In the genomic region with DNA sequence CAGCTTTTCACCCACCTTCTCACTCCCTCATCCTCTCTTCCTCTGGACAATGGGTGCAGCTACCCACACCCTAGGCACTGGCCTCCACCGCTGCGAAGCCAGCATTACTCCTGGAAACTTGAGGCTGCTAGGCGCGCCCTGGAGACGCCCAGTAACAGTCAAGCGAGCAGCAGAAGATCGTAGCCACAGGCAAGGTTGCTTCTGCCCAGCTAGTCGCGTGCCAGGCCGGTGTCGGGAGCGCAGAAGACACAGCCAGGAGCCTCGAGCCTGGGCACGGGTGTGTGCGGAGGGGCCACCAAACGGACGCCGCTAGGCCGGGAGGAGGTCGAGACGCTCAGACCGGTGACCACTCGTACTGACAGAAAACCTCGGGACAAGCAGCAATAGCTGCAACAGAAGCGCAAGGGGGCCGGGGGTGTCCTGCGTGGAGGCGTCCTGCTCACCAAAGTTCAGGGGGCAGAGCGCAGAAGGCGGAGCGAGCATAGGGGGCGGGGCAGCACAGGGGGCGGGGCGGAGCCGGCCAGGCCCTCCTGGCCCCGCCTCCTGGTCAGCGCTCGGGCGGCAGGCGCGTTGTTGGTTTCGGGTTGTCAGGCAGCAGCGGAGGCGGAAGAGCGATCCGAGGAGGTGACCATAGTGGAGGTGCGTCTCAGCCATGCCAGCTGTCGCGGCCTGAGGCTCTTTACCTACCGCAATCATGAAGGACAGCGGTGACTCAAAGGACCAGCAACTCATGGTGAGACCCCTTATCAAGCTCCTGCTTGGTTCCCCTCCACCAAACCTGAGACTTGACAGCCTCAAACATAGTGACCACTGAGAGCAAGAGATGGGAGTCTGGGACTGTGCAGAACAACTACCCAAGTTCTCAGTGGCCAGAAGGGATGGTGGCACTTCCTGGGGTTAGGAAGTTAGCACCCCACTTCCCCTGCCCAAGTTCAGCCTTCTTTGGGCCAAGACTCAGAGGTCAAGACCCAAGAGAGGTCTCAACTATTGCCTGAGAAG, we compare ENCODE assay signal across 8 mouse cellular contexts. TPM values are rescaled to one million over a fixed set of nuclear protein-coding genes. Genes with fewer than 3 reads are reported as not detected.
DNase-seq lines count a peak whose midpoint lies in the region; ATAC-seq and TF ChIP-seq lines count a peak whose summit lies in the region.

A gene (plus strand): TSS at position 569 of the 999 bp plus-strand sequence.

- no peaks in the 10 kb centered on the region for H3K36me3 ChIP-seq in forebrain, embryonic 16.5 days (ENCODE audit: control insufficient read depth, insufficient read depth)
- no peaks in the 10 kb centered on the region for H3K36me3 ChIP-seq in hindbrain, embryonic 11.5 days (ENCODE audit: control insufficient read depth, insufficient read depth, low read length)
- no peaks in the 10 kb centered on the region for H3K36me3 ChIP-seq in limb, embryonic 13.5 days
- H3K36me3 ChIP-seq in midbrain, embryonic 11.5 days (ENCODE audit: control insufficient read depth, insufficient read depth, low read length), result no peaks in the 10 kb centered on the region
- no peaks in the 10 kb centered on the region for H3K36me3 ChIP-seq in stomach, postnatal 0 days (ENCODE audit: control insufficient read depth, insufficient read depth, low read length)

- peaks cover 8% of the 10 kb centered on the region; the same call in 1 of the 2 replicates for H3K27me3 ChIP-seq in forebrain, embryonic 16.5 days (replicated peaks; ENCODE audit: control insufficient read depth, insufficient read depth, low read length)
- peaks cover 3% of the 10 kb centered on the region; the same call in 1 of the 2 replicates for H3K27me3 ChIP-seq in hindbrain, embryonic 11.5 days (ENCODE audit: control insufficient read depth, insufficient read depth, low read length)
- peaks cover 62% of the 10 kb centered on the region for H3K27me3 ChIP-seq in limb, embryonic 13.5 days
- peaks cover 12% of the 10 kb centered on the region for H3K27me3 ChIP-seq in midbrain, embryonic 11.5 days (ENCODE audit: control insufficient read depth, insufficient read depth, low read length)
- no peaks in the 10 kb centered on the region for H3K27me3 ChIP-seq in stomach, postnatal 0 days (ENCODE audit: control insufficient read depth, insufficient read depth, low read length)

- peak within 1 kb of the TSS; percentile 81 for H3K4me2 ChIP-seq in forebrain, embryonic 16.5 days (ENCODE audit: low read length)
- peak within 1 kb of the TSS; percentile 44 for H3K4me2 ChIP-seq in hindbrain, embryonic 11.5 days (replicated peaks; ENCODE audit: low read depth, low read length)
- peak within 1 kb of the TSS; percentile 89 for H3K4me2 ChIP-seq in limb, embryonic 13.5 days (replicated peaks)
- peak within 1 kb of the TSS; percentile 77 for H3K4me2 ChIP-seq in midbrain, embryonic 11.5 days
- H3K4me2 ChIP-seq in stomach, postnatal 0 days (replicated peaks; ENCODE audit: low read depth), result peak within 1 kb of the TSS; percentile 70

- no peak within 1 kb of the TSS for H3K27ac ChIP-seq in forebrain, embryonic 16.5 days (ENCODE audit: low read length)
- H3K27ac ChIP-seq in hindbrain, embryonic 11.5 days (ENCODE audit: low read depth, low read length), result no peak within 1 kb of the TSS
- H3K27ac ChIP-seq in limb, embryonic 13.5 days, result no peak within 1 kb of the TSS
- no peak within 1 kb of the TSS for H3K27ac ChIP-seq in midbrain, embryonic 11.5 days (ENCODE audit: low read depth, low read length)
- H3K27ac ChIP-seq in stomach, postnatal 0 days (replicated peaks), result no peak within 1 kb of the TSS

- TF ChIP-seq CTCF in stomach, postnatal 0 days (IDR thresholded peaks at IDR 0.05; ENCODE audit: low read depth), result peak; percentile 5; the same call in 1 of the 2 replicates

- WGBS in forebrain, embryonic 16.5 days, result 2% methylated on average over 51 of the region's 51 CpGs
- WGBS in hindbrain, embryonic 11.5 days, result 2% methylated on average over 49 of the region's 51 CpGs
- WGBS in limb, embryonic 13.5 days, result 2% methylated on average over 51 of the region's 51 CpGs
- WGBS in midbrain, embryonic 11.5 days, result 3% methylated on average over 51 of the region's 51 CpGs
- 3% methylated on average over 48 of the region's 51 CpGs for WGBS in stomach, postnatal 0 days

- H3K9ac ChIP-seq in forebrain, embryonic 16.5 days (replicated peaks; ENCODE audit: low read depth, low read length), result peak within 1 kb of the TSS; percentile 50
- H3K9ac ChIP-seq in hindbrain, embryonic 11.5 days (ENCODE audit: low read depth, low read length), result peak within 1 kb of the TSS; percentile 8; the same call in 1 of the 2 replicates
- peak within 1 kb of the TSS; percentile 67 for H3K9ac ChIP-seq in limb, embryonic 13.5 days
- H3K9ac ChIP-seq in midbrain, embryonic 11.5 days (ENCODE audit: low read length), result peak within 1 kb of the TSS; percentile 6
- peak within 1 kb of the TSS; percentile 28 for H3K9ac ChIP-seq in stomach, postnatal 0 days (ENCODE audit: low read length)

- H3K9me3 ChIP-seq in forebrain, embryonic 16.5 days (ENCODE audit: control insufficient read depth, low read length), result no peaks in the 10 kb centered on the region
- H3K9me3 ChIP-seq in hindbrain, embryonic 11.5 days (ENCODE audit: control insufficient read depth, low read length), result no peaks in the 10 kb centered on the region
- H3K9me3 ChIP-seq in limb, embryonic 13.5 days, result no peaks in the 10 kb centered on the region
- no peaks in the 10 kb centered on the region for H3K9me3 ChIP-seq in midbrain, embryonic 11.5 days (ENCODE audit: control insufficient read depth, low read length)
- no peaks in the 10 kb centered on the region for H3K9me3 ChIP-seq in stomach, postnatal 0 days (ENCODE audit: control insufficient read depth, low read length)

- peaks cover 12% of the 10 kb centered on the region for H3K4me1 ChIP-seq in forebrain, embryonic 16.5 days (replicated peaks; ENCODE audit: control insufficient read depth, insufficient read depth, low read length)
- H3K4me1 ChIP-seq in hindbrain, embryonic 11.5 days (replicated peaks; ENCODE audit: control insufficient read depth, insufficient read depth, low read length), result peaks cover 2% of the 10 kb centered on the region; the same call in 1 of the 2 replicates
- peaks cover 10% of the 10 kb centered on the region; the same call in 1 of the 2 replicates for H3K4me1 ChIP-seq in limb, embryonic 13.5 days
- H3K4me1 ChIP-seq in midbrain, embryonic 11.5 days (ENCODE audit: control insufficient read depth, insufficient read depth, low read length), result no peaks in the 10 kb centered on the region; the same call in 1 of the 2 replicates
- no peaks in the 10 kb centered on the region for H3K4me1 ChIP-seq in stomach, postnatal 0 days (replicated peaks; ENCODE audit: control insufficient read depth, insufficient read depth)

- no peak for ATAC-seq in CD4-positive, CD25-positive, alpha-beta regulatory T cell, adult 4 months
- peak; percentile 43; the same call in 1 of the 2 replicates for ATAC-seq in forebrain, embryonic 16.5 days
- peak; percentile 61 for ATAC-seq in hindbrain, embryonic 11.5 days (ENCODE audit: low FRiP score)
- ATAC-seq in limb, embryonic 13.5 days (ENCODE audit: low FRiP score, low read depth), result peak; percentile 76
- peak; percentile 87 for ATAC-seq in midbrain, embryonic 11.5 days (ENCODE audit: low FRiP score)
- ATAC-seq in stomach, postnatal 0 days (ENCODE audit: low FRiP score, low TSS enrichment), result peak; percentile 86

- TF ChIP-seq EP300 in stomach, postnatal 0 days (optimal IDR thresholded peaks at IDR 0.05), result no peak

- DNase-seq in CD4-positive, CD25-positive, alpha-beta regulatory T cell, adult 2 months (ENCODE audit: low read depth, low spot score), result peak; percentile 37
- peak; percentile 56 to 66 for DNase-seq in cerebellum, adult 18-20 months
- peak; percentile 81 for DNase-seq in hindbrain, embryonic 11.5 days (ENCODE audit: low spot score)
- peak; percentile 97 for DNase-seq in midbrain, embryonic 11.5 days (ENCODE audit: low spot score, missing footprints)
- peak; percentile 86 for DNase-seq in stomach, postnatal 0 days (ENCODE audit: low spot score)

- peak within 1 kb of the TSS; percentile 48 for H3K4me3 ChIP-seq in forebrain, embryonic 16.5 days (replicated peaks; ENCODE audit: low read length)
- peak within 1 kb of the TSS; percentile 32 for H3K4me3 ChIP-seq in hindbrain, embryonic 11.5 days (ENCODE audit: low read depth, low read length)
- H3K4me3 ChIP-seq in limb, embryonic 13.5 days, result peak within 1 kb of the TSS; percentile 49
- peak within 1 kb of the TSS; percentile 35 for H3K4me3 ChIP-seq in midbrain, embryonic 11.5 days (ENCODE audit: low read depth, low read length)
- peak within 1 kb of the TSS; percentile 45 for H3K4me3 ChIP-seq in stomach, postnatal 0 days (ENCODE audit: low read depth, low read length)

RNA-seq across cellular contexts. Expression of the gene that starts here (rescaled TPM):
- not detected for polyA plus RNA-seq in CD4-positive, CD25-positive, alpha-beta regulatory T cell, adult 4 months (2017; shearing (Covaris generic))
- 0.26 and 0.66 TPM in 2 replicates for polyA plus RNA-seq in forebrain, embryonic 16.5 days (2015; fragmentation: Nextera tagmentation; extraction: Ambion mirVana)
- 1.8 and 1.9 TPM in 2 replicates for polyA plus RNA-seq in hindbrain, embryonic 11.5 days (2014; fragmentation: Nextera tagmentation; extraction: Ambion mirVana)
- 0.09 and 0.23 TPM in 2 replicates for polyA plus RNA-seq in limb, embryonic 13.5 days (2015; fragmentation: Nextera tagmentation; extraction: Ambion mirVana)
- 0.61 and 0.94 TPM in 2 replicates for polyA plus RNA-seq in midbrain, embryonic 11.5 days (2014; fragmentation: Nextera tagmentation; extraction: Ambion mirVana)
- 0.35 and 0.58 TPM in 2 replicates for polyA plus RNA-seq in stomach, postnatal 0 days (2015; fragmentation: Nextera tagmentation; extraction: Ambion mirVana)

Comparison
In these comparisons a context has a peak if more than half of its experiments do, and no peak if none do; other contexts are left out.
1. Peak in ATAC-seq, H3K4me3 ChIP-seq, H3K9ac ChIP-seq and H3K4me2 ChIP-seq in forebrain, embryonic 16.5 days; RNA of the gene not detected or under 1 TPM.
2. Peak in ATAC-seq, H3K4me3 ChIP-seq, H3K9ac ChIP-seq and H3K4me2 ChIP-seq in limb, embryonic 13.5 days; RNA of the gene not detected or under 1 TPM.
3. Peak in DNase-seq, ATAC-seq, H3K4me3 ChIP-seq, H3K9ac ChIP-seq and H3K4me2 ChIP-seq in midbrain, embryonic 11.5 days; RNA of the gene not detected or under 1 TPM.
4. Peak in DNase-seq, ATAC-seq, H3K4me3 ChIP-seq, H3K9ac ChIP-seq and H3K4me2 ChIP-seq in stomach, postnatal 0 days; RNA of the gene not detected or under 1 TPM.
5. DNase-seq: peak in every context shown above with its lines; median percentile 97 in midbrain, embryonic 11.5 days; 86 in stomach, postnatal 0 days; 81 in hindbrain, embryonic 11.5 days; 61 in cerebellum, adult 18-20 months; 37 in CD4-positive, CD25-positive, alpha-beta regulatory T cell, adult 2 months.
6. H3K9ac ChIP-seq: peak in every context shown above with its lines; median percentile 67 in limb, embryonic 13.5 days; 50 in forebrain, embryonic 16.5 days; 28 in stomach, postnatal 0 days; 8 in hindbrain, embryonic 11.5 days; 6 in midbrain, embryonic 11.5 days.